Mouse (Mus musculus): ENCODE data around the gene Atg16l2. TPM values are rescaled to one million over a fixed set of nuclear protein-coding genes. Genes with fewer than 3 reads are reported as not detected.
A peak's percentile ranks its signal among the peaks of the same experiment; 100 is the strongest.

The Atg16l2 gene
- polyA plus RNA-seq, 1 experiment from 2014 or later: 14.9 TPM

DNA sequence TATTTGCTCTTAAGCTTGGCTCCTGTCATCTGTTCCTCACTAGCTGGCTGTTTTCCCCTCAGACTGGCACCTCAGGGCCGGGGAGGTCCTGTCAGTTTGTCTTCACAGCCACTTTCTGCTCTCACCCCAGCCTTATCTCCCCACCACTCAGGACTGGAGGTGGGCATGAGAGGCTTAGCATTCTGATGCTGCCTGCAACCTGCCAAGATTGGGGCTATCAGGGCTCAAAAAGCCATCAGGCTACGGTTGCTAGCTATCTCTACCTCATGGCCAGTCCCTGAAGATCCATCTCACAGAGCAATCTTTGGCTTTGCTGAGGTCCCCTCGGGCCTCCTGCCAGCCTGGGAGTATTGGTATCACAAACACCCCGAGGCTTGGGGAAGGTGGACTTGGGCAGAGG lies 16.8 kb upstream of the Atg16l2 start:
- peaks cover 7% of the 10 kb centered on the region; the same call in 1 of the 2 replicates for H3K27me3 ChIP-seq (ENCODE audit: control insufficient read depth, insufficient read depth, low read length)
- H3K4me3 ChIP-seq (ENCODE audit: low read depth, low read length): no peak overlapping the region
- no peaks in the 10 kb centered on the region for H3K36me3 ChIP-seq (ENCODE audit: control insufficient read depth, insufficient read depth, low read length)
- DNase-seq (ENCODE audit: low spot score): no peak
- H3K27ac ChIP-seq (replicated peaks; ENCODE audit: low read depth, low read length): no peak overlapping the region
- ATAC-seq (ENCODE audit: insufficient number of reproducible peaks, low FRiP score, low TSS enrichment, low read depth): no peak
- no peaks in the 10 kb centered on the region for H3K9me3 ChIP-seq (ENCODE audit: control insufficient read depth, low read length)
- WGBS: 63% methylated on average over 4 of the region's 4 CpGs
- no peak overlapping the region for H3K4me2 ChIP-seq (ENCODE audit: low read depth, severe bottlenecking)
- H3K9ac ChIP-seq (ENCODE audit: low read length): no peak overlapping the region
- peaks cover 6% of the 10 kb centered on the region; the same call in 1 of the 2 replicates for H3K4me1 ChIP-seq (ENCODE audit: control insufficient read depth, insufficient read depth, low read length)

DNA sequence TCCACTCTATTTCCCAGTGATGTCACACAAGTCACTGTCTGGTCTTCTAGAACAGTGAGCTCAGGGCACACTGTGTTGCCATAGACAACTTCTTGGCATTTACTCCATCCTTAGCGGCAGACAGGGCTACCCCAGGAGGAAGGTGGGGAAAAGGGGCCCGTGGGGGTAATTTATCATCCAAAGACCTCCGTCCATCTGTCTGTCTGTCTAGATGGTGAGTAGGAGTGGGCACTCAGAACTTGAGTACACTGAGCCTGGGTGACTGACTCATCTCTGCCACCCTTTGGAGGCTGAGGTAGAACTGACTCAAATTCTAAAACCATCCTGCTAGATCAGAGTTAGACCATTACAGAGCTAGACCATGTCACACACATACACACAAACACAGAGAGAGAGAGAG lies 15.0 kb upstream of the Atg16l2 start, which contains the start of gene Stard10:
Gene Stard10 (plus strand): TSS at position 73 of the 400 bp plus-strand sequence.
- Histone ChIP-seq H3K4me1 (ENCODE audit: control insufficient read depth, insufficient read depth, low read length) (peaks cover 6% of the 10 kb centered on the region; the same call in 1 of the 2 replicates), H3K27ac (replicated peaks; ENCODE audit: low read depth, low read length) (no peak within 1 kb of the TSS), H3K27me3 (ENCODE audit: control insufficient read depth, insufficient read depth, low read length) (peaks cover 7% of the 10 kb centered on the region; the same call in 1 of the 2 replicates), H3K4me2 (ENCODE audit: low read depth, severe bottlenecking) (no peak within 1 kb of the TSS), H3K4me3 (ENCODE audit: low read depth, low read length) (no peak within 1 kb of the TSS), H3K36me3 (ENCODE audit: control insufficient read depth, insufficient read depth, low read length) (no peaks in the 10 kb centered on the region), H3K9ac (ENCODE audit: low read length) (no peak within 1 kb of the TSS), H3K9me3 (ENCODE audit: control insufficient read depth, low read length) (no peaks in the 10 kb centered on the region)
- whole genome bisulfite sequencing: 76% methylated on average over 3 of the region's 3 CpGs
- ATAC-seq (ENCODE audit: insufficient number of reproducible peaks, low FRiP score, low TSS enrichment, low read depth): no peak
- DNase-seq (ENCODE audit: low spot score): no peak

DNA sequence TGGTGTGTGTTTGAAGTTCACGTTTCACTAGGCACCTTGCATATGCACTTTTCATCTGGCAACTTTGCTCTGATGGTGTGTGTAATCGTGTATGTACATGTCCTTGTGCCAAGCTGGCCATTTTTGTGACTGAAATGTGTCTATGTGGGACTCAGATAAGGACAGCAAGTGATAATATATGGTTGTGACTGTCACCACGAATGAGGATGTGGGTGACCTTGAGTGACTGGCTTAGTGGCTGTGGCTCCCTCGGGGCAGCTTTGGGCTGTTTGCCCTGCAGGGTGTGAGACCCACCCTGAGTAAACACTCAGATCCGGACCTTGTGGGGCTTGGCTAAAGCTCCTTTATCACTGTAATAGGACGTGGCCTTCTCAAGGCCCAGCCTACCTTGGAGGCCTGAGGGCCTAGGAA lies 14.5 kb upstream of the Atg16l2 start:
- WGBS: 75% methylated on average over 6 of the region's 6 CpGs
- no peak overlapping the region for H3K4me2 ChIP-seq (ENCODE audit: low read depth, severe bottlenecking)

DNA sequence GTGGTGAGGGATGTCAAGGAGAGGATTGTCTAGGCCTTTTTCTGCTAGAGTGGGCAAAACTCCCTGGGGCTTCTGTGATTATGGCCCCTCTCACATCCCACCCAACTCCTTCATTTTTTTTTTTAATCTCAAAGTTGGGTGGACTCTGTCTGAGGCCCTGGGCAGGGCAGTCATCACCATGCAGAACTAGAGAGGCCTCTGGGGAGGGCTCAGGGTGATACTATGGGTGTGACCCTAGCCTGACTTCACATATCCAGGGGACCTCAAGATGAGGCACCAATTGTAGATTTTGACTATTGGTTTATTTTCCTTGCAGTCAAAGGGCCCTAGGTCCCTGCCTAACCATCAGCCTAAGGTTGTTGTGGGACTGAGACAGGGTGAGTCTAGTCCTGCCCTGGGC lies 13.6 kb upstream of the Atg16l2 start:
- no peak overlapping the region for H3K4me2 ChIP-seq (ENCODE audit: low read depth, severe bottlenecking)
- H3K36me3 ChIP-seq (ENCODE audit: control insufficient read depth, insufficient read depth, low read length): no peaks in the 10 kb centered on the region
- no peak for ATAC-seq (ENCODE audit: insufficient number of reproducible peaks, low FRiP score, low TSS enrichment, low read depth)
- no peak for DNase-seq (ENCODE audit: low spot score)
- H3K27me3 ChIP-seq (ENCODE audit: control insufficient read depth, insufficient read depth, low read length): 0 out of 2 replicates have a peak, but pooled peaks cover 3% of the 10 kb centered on the region
- no peak overlapping the region for H3K27ac ChIP-seq (replicated peaks; ENCODE audit: low read depth, low read length)
- H3K4me1 ChIP-seq (ENCODE audit: control insufficient read depth, insufficient read depth, low read length): no peaks in the 10 kb centered on the region
- H3K9me3 ChIP-seq (ENCODE audit: control insufficient read depth, low read length): no peaks in the 10 kb centered on the region
- H3K9ac ChIP-seq (ENCODE audit: low read length): no peak overlapping the region
- H3K4me3 ChIP-seq (ENCODE audit: low read depth, low read length): no peak overlapping the region

More for the DNA sequence above, 14.5 kb upstream of the Atg16l2 start:
- no peak overlapping the region for H3K27ac ChIP-seq (replicated peaks; ENCODE audit: low read depth, low read length)
- peaks cover 3% of the 10 kb centered on the region; the same call in 1 of the 2 replicates for H3K4me1 ChIP-seq (ENCODE audit: control insufficient read depth, insufficient read depth, low read length)
- H3K4me3 ChIP-seq (ENCODE audit: low read depth, low read length): no peak overlapping the region
- ATAC-seq (ENCODE audit: insufficient number of reproducible peaks, low FRiP score, low TSS enrichment, low read depth) (no peak), DNase-seq (ENCODE audit: low spot score) (no peak)
- no peaks in the 10 kb centered on the region for H3K36me3 ChIP-seq (ENCODE audit: control insufficient read depth, insufficient read depth, low read length)
- no peaks in the 10 kb centered on the region for H3K9me3 ChIP-seq (ENCODE audit: control insufficient read depth, low read length)
- no peak overlapping the region for H3K9ac ChIP-seq (ENCODE audit: low read length)
- peaks cover 4% of the 10 kb centered on the region; the same call in 1 of the 2 replicates for H3K27me3 ChIP-seq (ENCODE audit: control insufficient read depth, insufficient read depth, low read length)

DNA sequence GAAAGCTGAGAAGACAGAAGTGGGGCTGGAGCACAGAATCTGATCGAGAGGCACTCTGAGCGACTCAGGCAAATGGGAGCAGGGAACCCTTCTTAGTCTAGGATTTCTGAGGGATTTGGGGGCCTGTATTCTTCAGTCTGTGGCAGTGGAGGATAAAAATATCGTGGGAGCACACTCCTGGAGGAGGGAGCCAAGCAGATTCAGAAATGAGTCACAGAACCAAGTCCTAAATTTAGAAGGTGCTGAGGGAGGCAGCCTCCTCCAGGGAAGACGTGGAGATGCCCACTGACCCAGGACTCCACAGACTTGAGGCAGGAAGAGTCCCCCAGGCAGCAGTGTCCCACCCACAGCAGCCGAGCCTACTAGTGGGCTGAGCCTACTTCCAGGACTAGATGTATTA lies 12.3 kb upstream of the Atg16l2 start:
- Histone ChIP-seq H3K9ac (ENCODE audit: low read length) (no peak overlapping the region), H3K9me3 (ENCODE audit: control insufficient read depth, low read length) (no peaks in the 10 kb centered on the region), H3K4me2 (ENCODE audit: low read depth, severe bottlenecking) (no peak overlapping the region), H3K27ac (replicated peaks; ENCODE audit: low read depth, low read length) (no peak overlapping the region), H3K4me1 (ENCODE audit: control insufficient read depth, insufficient read depth, low read length) (no peaks in the 10 kb centered on the region), H3K27me3 (ENCODE audit: control insufficient read depth, insufficient read depth, low read length) (no peaks in the 10 kb centered on the region), H3K4me3 (ENCODE audit: low read depth, low read length) (no peak overlapping the region), H3K36me3 (ENCODE audit: control insufficient read depth, insufficient read depth, low read length) (no peaks in the 10 kb centered on the region)
- no peak for DNase-seq (ENCODE audit: low spot score)
- ATAC-seq (ENCODE audit: insufficient number of reproducible peaks, low FRiP score, low TSS enrichment, low read depth): no peak
- 67% methylated on average over 5 of the region's 5 CpGs for WGBS

DNA sequence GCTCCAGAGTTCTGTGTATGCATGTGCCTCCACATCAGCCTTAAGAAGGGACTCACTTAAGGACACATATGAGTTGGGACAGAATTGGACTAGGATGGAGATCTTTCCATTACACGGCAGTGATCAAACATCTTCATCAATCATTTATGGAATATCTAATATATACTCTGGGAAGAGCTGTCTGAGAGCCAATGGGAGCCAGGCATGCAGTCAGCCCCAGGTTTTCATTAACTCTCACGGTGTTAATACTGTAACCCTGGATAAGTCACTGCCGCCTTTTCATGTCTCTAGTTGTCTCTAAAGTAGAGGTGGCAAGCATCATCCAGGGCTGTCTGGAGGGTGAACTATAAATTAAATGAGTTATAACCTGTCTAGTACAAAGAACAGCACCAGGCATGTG lies 11.0 kb upstream of the Atg16l2 start:
- 65% methylated on average over 3 of the region's 3 CpGs for WGBS
- Histone ChIP-seq H3K4me2 (ENCODE audit: low read depth, severe bottlenecking) (no peak overlapping the region), H3K9ac (ENCODE audit: low read length) (no peak overlapping the region), H3K9me3 (ENCODE audit: control insufficient read depth, low read length) (no peaks in the 10 kb centered on the region), H3K4me3 (ENCODE audit: low read depth, low read length) (no peak overlapping the region), H3K27me3 (ENCODE audit: control insufficient read depth, insufficient read depth, low read length) (no peaks in the 10 kb centered on the region), H3K36me3 (ENCODE audit: control insufficient read depth, insufficient read depth, low read length) (no peaks in the 10 kb centered on the region), H3K27ac (replicated peaks; ENCODE audit: low read depth, low read length) (no peak overlapping the region), H3K4me1 (ENCODE audit: control insufficient read depth, insufficient read depth, low read length) (no peaks in the 10 kb centered on the region)
- no peak for ATAC-seq (ENCODE audit: insufficient number of reproducible peaks, low FRiP score, low TSS enrichment, low read depth)
- no peak for DNase-seq (ENCODE audit: low spot score)

DNA sequence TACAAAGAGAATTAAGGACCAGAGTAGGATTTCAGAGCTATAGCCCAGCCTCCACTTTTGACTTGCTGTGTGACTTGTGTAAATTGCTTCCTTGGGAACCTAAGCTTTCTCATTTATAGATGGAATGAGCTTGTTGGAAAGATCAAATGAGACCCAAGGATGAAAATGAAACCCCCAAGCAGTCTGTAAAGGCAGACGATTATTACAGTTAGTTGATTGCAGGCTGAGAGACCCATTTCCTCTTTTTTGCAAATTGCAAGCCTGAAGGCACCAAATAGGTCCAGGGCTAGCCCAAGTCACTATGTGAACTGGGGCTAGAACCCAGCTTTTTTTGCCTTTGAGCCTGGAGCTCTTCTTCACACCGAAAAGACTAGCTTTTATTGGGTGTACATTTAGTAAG lies 9.0 kb upstream of the Atg16l2 start:
- WGBS: 36% methylated on average over 2 of the region's 2 CpGs
- H3K9ac ChIP-seq (ENCODE audit: low read length): no peak overlapping the region
- peak overlapping the region; percentile 39 for H3K4me2 ChIP-seq (ENCODE audit: low read depth, severe bottlenecking)
- H3K27me3 ChIP-seq (ENCODE audit: control insufficient read depth, insufficient read depth, low read length): no peaks in the 10 kb centered on the region
- H3K9me3 ChIP-seq (ENCODE audit: control insufficient read depth, low read length): no peaks in the 10 kb centered on the region
- H3K36me3 ChIP-seq (ENCODE audit: control insufficient read depth, insufficient read depth, low read length): no peaks in the 10 kb centered on the region
- H3K4me1 ChIP-seq (ENCODE audit: control insufficient read depth, insufficient read depth, low read length): no peaks in the 10 kb centered on the region
- peak overlapping the region; percentile 41 for H3K4me3 ChIP-seq (ENCODE audit: low read depth, low read length)
- DNase-seq (ENCODE audit: low spot score) (no peak), ATAC-seq (ENCODE audit: insufficient number of reproducible peaks, low FRiP score, low TSS enrichment, low read depth) (no peak)
- H3K27ac ChIP-seq (replicated peaks; ENCODE audit: low read depth, low read length): no peak overlapping the region

DNA sequence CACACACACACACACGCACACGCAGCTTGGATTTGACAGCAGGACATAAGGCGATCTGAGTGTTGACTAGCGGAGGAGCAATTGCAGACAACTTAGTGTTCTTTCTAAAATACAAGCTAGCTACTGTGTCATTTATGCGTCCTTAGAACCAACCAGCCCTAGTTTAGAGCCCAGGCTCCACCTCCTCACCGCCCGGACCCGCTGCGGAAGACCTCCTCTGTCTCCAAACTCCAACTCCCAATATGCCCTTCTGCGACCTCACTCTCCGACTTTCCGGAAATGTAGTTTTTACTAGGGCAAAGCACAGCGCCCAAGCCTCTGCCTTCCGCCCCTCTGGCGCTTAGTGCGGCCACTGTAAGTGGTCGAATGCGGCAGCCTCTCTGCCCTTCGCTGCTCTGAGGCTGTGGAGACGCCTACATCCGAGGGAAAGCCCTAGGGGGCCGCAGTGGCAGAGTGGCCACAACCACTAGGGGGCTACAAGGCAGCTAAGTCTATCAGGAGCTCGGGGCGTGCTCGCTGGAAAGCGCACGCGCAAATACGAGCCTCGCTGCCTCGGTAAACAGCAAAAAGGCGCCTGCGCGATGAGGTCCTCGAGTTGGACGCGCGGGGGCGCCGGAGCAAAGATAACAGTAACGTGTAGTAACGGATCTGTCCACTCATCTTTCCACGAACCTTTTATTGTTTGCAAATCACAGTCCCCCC lies 8.4 kb upstream of the Atg16l2 start:
- WGBS: 2% methylated on average over 43 of the region's 43 CpGs
- no peaks in the 10 kb centered on the region for H3K36me3 ChIP-seq (ENCODE audit: control insufficient read depth, insufficient read depth, low read length)
- H3K4me1 ChIP-seq (ENCODE audit: control insufficient read depth, insufficient read depth, low read length): no peaks in the 10 kb centered on the region
- H3K27me3 ChIP-seq (ENCODE audit: control insufficient read depth, insufficient read depth, low read length): no peaks in the 10 kb centered on the region
- peak overlapping the region; percentile 41 for H3K4me3 ChIP-seq (ENCODE audit: low read depth, low read length)
- ATAC-seq (ENCODE audit: insufficient number of reproducible peaks, low FRiP score, low TSS enrichment, low read depth) (peak; percentile 94), DNase-seq (ENCODE audit: low spot score) (peak; percentile 97)
- peak overlapping the region; percentile 68 for H3K9ac ChIP-seq (ENCODE audit: low read length)
- H3K4me2 ChIP-seq (ENCODE audit: low read depth, severe bottlenecking): peak overlapping the region; percentile 39
- peak overlapping the region; percentile 85 for H3K27ac ChIP-seq (replicated peaks; ENCODE audit: low read depth, low read length)
- no peaks in the 10 kb centered on the region for H3K9me3 ChIP-seq (ENCODE audit: control insufficient read depth, low read length)

DNA sequence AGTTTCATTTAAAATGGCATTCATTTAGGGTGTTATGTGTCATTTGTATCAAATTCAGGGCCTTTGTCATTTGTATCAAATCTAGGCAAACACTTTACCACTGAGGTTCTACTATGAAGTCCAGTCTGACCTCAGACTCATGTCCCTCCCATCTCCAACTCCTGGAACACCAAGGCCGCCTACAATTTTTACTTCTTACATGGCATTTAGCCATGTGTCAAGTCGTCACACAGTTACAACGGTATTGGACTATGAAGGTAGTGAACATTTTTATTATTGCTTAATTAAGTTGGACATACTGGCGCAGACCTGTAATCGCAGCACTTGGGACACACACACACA lies 7.9 kb upstream of the Atg16l2 start:
- Histone ChIP-seq H3K4me3 (ENCODE audit: low read depth, low read length) (peak overlapping the region; percentile 41), H3K36me3 (ENCODE audit: control insufficient read depth, insufficient read depth, low read length) (no peaks in the 10 kb centered on the region), H3K4me2 (ENCODE audit: low read depth, severe bottlenecking) (peak overlapping the region; percentile 39), H3K27me3 (ENCODE audit: control insufficient read depth, insufficient read depth, low read length) (no peaks in the 10 kb centered on the region), H3K27ac (replicated peaks; ENCODE audit: low read depth, low read length) (no peak overlapping the region), H3K9ac (ENCODE audit: low read length) (no peak overlapping the region), H3K4me1 (ENCODE audit: control insufficient read depth, insufficient read depth, low read length) (no peaks in the 10 kb centered on the region), H3K9me3 (ENCODE audit: control insufficient read depth, low read length) (no peaks in the 10 kb centered on the region)
- WGBS: 40% methylated on average over 5 of the region's 5 CpGs
- DNase-seq (ENCODE audit: low spot score) (no peak), ATAC-seq (ENCODE audit: insufficient number of reproducible peaks, low FRiP score, low TSS enrichment, low read depth) (no peak)

All from limb, embryonic 11.5 days (tissue).